Mouse (Mus musculus): ENCODE measurements at regions not wholly inside any gene's neighbourhood (a gene's known extent, or its start where the extent isn't known, plus 50 kb on each side); places are given as distances from the start of the nearest gene placed in this dataset.

DNA sequence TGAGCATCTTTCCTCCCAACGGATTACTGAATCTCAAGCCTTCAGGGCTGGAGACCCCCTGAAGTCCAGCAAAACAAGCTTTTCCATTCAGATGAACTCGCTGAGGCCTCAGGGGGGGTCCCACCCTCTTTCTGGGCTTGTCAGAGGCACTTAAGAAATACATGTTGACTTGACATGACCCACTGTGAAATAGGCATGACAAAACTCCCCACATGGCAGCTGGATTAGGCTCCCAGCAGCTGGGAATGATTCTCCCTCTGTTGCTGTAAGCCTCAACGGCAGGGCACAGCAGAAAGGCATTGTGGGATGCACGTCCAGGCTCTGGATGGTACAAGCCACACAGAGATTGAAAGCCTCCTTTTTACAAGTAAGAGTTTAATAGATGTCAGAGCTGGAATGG, 110.5 kb downstream of the Slc4a3 start:
- Histone ChIP-seq H3K4me2 (ENCODE audit: insufficient read depth, low read depth, poor library complexity, severe bottlenecking) (no peak overlapping the region), H3K9me3 (replicated peaks; ENCODE audit: low read length) (peaks cover 2% of the 10 kb centered on the region), H3K79me2 (replicated peaks; ENCODE audit: control insufficient read depth, extremely low read depth, insufficient read depth, poor library complexity, severe bottlenecking) (no peaks in the 10 kb centered on the region), H3K4me1 (ENCODE audit: control insufficient read depth in 1 of 2, insufficient read depth in 2 of 2) (peaks cover 0 to 14% of the 10 kb centered on the region in 2 experiments; a peak in 2 of 4 replicates), H3K36me3 (replicated peaks in 1 of 2; ENCODE audit: control insufficient read depth in 1 of 2, insufficient read depth in 1 of 2, low read length in 1 of 2) (no peaks in the 10 kb centered on the region), H3K9ac (ENCODE audit: insufficient read depth, low read depth) (no peak overlapping the region), H3K4me3 (replicated peaks in 1 of 3; ENCODE audit: low read depth in 2 of 3, low read length in 2 of 3, poor library complexity in 1 of 3) (no peak overlapping the region), H3K27me3 (replicated peaks) (peaks cover 3% of the 10 kb centered on the region), H3K27ac (ENCODE audit: insufficient read depth, low read depth) (no peak overlapping the region)
- dilution Hi-C loops (cut with MboI; ENCODE audit: extremely low pct_ligation_motif_present, extremely low pct_unique_long_range_greater_than_20kb, low sequenced_read_pairs) (no loop called here), in situ Hi-C loops (cut with MboI; ENCODE audit: low pct_ligation_motif_present, low pct_unique_long_range_greater_than_20kb, low sequenced_read_pairs) (no loop called here)
- TF ChIP-seq MXI1 (IDR thresholded peaks at IDR 0.05; ENCODE audit: low read depth, low read length): no peak
- TF ChIP-seq NRF1 (IDR thresholded peaks at IDR 0.05; ENCODE audit: low read depth, low read length): no peak
- TF ChIP-seq MAZ (IDR thresholded peaks at IDR 0.05; ENCODE audit: low read depth, low read length): no peak
- TF ChIP-seq UBTF (IDR thresholded peaks at IDR 0.05; ENCODE audit: low read depth, low read length): no peak
- no peak for TF ChIP-seq CHD2 (IDR thresholded peaks at IDR 0.05; ENCODE audit: low read length)
- TF ChIP-seq KAT2A (IDR thresholded peaks at IDR 0.05; ENCODE audit: insufficient replicate concordance, low read length): no peak
- no peak for TF ChIP-seq MAX (IDR thresholded peaks at IDR 0.05; ENCODE audit: low read length)
- no peak for TF ChIP-seq SIN3A (IDR thresholded peaks at IDR 0.05; ENCODE audit: low read length)
- TF ChIP-seq MAFK (IDR thresholded peaks at IDR 0.05; ENCODE audit: insufficient replicate concordance, low read length): no peak
- TF ChIP-seq ZMIZ1 (IDR thresholded peaks at IDR 0.05; ENCODE audit: low read depth, low read length): no peak
- no peak for TF ChIP-seq PAX5 (IDR thresholded peaks at IDR 0.05; ENCODE audit: low read length)
- DNase-seq (ENCODE audit: extremely low read depth): no peak

DNA sequence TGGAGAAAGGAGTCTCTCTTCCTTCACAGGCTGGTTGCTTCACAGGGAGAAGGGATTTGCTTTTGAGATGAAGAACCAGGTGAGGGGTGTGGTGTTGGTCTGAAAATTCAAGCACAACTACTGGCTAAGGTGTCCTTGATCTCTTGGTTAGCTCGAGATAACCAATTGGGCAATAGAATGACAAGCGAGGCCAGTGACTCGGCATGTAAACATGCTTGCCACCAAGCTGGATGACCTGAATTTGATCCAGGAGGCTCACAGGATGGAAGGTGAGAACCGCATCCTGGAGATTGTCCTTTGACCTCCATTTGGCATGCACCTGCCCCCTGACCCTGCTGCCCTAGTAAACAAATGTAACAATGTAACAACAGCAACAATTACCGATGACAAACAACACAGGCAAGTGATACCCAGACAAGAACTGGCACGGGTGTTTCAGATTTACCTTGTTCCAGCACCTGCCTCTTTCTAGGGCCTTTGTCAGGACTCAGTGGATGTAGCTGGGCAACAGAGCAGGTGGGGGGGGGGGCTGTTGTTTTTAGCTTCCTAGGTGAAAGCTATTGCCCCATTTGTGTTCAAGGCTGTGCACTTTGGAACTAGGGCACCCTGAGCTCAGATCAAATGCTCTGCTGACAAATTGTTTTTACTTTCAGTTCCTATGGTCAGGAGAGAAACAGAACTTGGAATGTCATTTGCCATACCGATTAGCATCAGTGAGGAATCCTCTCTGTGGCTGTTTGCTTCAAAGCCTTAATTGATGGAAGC, 114.5 kb downstream of the Slc4a3 start:
- peaks cover 2% of the 10 kb centered on the region for H3K9me3 ChIP-seq (replicated peaks; ENCODE audit: low read length)
- no peak overlapping the region for H3K27ac ChIP-seq (ENCODE audit: insufficient read depth, low read depth)
- DNase-seq (ENCODE audit: extremely low read depth): no peak
- H3K9ac ChIP-seq (ENCODE audit: insufficient read depth, low read depth): no peak overlapping the region
- no peak overlapping the region for H3K4me2 ChIP-seq (ENCODE audit: insufficient read depth, low read depth, poor library complexity, severe bottlenecking)
- H3K4me3 ChIP-seq (replicated peaks in 1 of 3; ENCODE audit: low read depth in 2 of 3, low read length in 2 of 3, poor library complexity in 1 of 3): no peak overlapping the region
- TF ChIP-seq JUND (conservative IDR thresholded peaks at IDR 0.05; ENCODE audit: low read depth, low read length): no peak
- no peak for TF ChIP-seq TCF12 (IDR thresholded peaks at IDR 0.05; ENCODE audit: low read depth, low read length)
- TF ChIP-seq HCFC1 (IDR thresholded peaks at IDR 0.05; ENCODE audit: low read depth, low read length): no peak
- TF ChIP-seq EP300 (IDR thresholded peaks at IDR 0.05; ENCODE audit: low read length): no peak
- TF ChIP-seq NELFE (IDR thresholded peaks at IDR 0.05; ENCODE audit: low read depth, low read length): no peak
- no peak for TF ChIP-seq IRF4 (IDR thresholded peaks at IDR 0.05; ENCODE audit: low read depth, low read length)
- TF ChIP-seq SIN3A (IDR thresholded peaks at IDR 0.05; ENCODE audit: low read length): no peak
- TF ChIP-seq ZMIZ1 (IDR thresholded peaks at IDR 0.05; ENCODE audit: low read depth, low read length): no peak
- TF ChIP-seq PAX5 (IDR thresholded peaks at IDR 0.05; ENCODE audit: low read length): no peak
- no peak for TF ChIP-seq ZC3H11A (IDR thresholded peaks at IDR 0.05; ENCODE audit: low read depth, low read length)
- no peak for TF ChIP-seq ZKSCAN1 (IDR thresholded peaks at IDR 0.05; ENCODE audit: borderline replicate concordance, low read depth, low read length)
- TF ChIP-seq GABPA (IDR thresholded peaks at IDR 0.05; ENCODE audit: insufficient replicate concordance, low read depth, low read length): no peak
- TF ChIP-seq TBP (conservative IDR thresholded peaks at IDR 0.05; ENCODE audit: low read depth, low read length): no peak
- TF ChIP-seq POLR2A (IDR thresholded peaks at IDR 0.05; ENCODE audit: low read depth, low read length): no peak
- TF ChIP-seq CHD1 (IDR thresholded peaks at IDR 0.05; ENCODE audit: low read depth, low read length): no peak
- no peak for TF ChIP-seq ZNF384 (IDR thresholded peaks at IDR 0.05; ENCODE audit: low read depth, low read length)
- no peak for TF ChIP-seq POLR2AphosphoS2 (IDR thresholded peaks at IDR 0.05; ENCODE audit: low read depth, low read length)
- no peak for TF ChIP-seq RCOR1 (conservative IDR thresholded peaks at IDR 0.05; ENCODE audit: low read depth, low read length)
- TF ChIP-seq RAD21 (IDR thresholded peaks at IDR 0.05; ENCODE audit: low read depth, low read length): no peak
- no peak for TF ChIP-seq MEF2A (IDR thresholded peaks at IDR 0.05; ENCODE audit: borderline replicate concordance, low read depth, low read length)
- no peaks in the 10 kb centered on the region for H3K36me3 ChIP-seq (replicated peaks in 1 of 2; ENCODE audit: control insufficient read depth in 1 of 2, insufficient read depth in 1 of 2, low read length in 1 of 2)
- no peaks in the 10 kb centered on the region for H3K4me1 ChIP-seq (ENCODE audit: control insufficient read depth in 1 of 2, insufficient read depth in 2 of 2)
- H3K79me2 ChIP-seq (replicated peaks; ENCODE audit: control insufficient read depth, extremely low read depth, insufficient read depth, poor library complexity, severe bottlenecking): no peaks in the 10 kb centered on the region
- dilution Hi-C loops (cut with MboI; ENCODE audit: extremely low pct_ligation_motif_present, extremely low pct_unique_long_range_greater_than_20kb, low sequenced_read_pairs): no loop called here
- in situ Hi-C loops (cut with MboI; ENCODE audit: low pct_ligation_motif_present, low pct_unique_long_range_greater_than_20kb, low sequenced_read_pairs): no loop called here
- H3K27me3 ChIP-seq (replicated peaks): peaks cover 3% of the 10 kb centered on the region

Data from CH12.LX (cell line).